Mouse (Mus musculus) liver, embryonic 14.5 days (tissue): ENCODE measurements at regions not wholly inside any gene's neighbourhood (a gene's known extent, or its start where the extent isn't known, plus 50 kb on each side); places are given as distances from the start of the nearest gene placed in this dataset.

ENCODE experiments used
- CTCF ChIP-seq: IDR thresholded peaks from 2 replicates; pipeline ENCODE4 v1.5.1; 2016; ENCODE audit warnings: antibody characterized with exemption, low read depth, control low read depth
- EP300 ChIP-seq: IDR thresholded peaks from 2 replicates; pipeline ENCODE4 v1.6.1; 2016; ENCODE audit warnings: antibody characterized with exemption, low read depth

GRCm38 (mm10) chr14:31942266-31942960 is 86.4 kb upstream of the Galnt15 start:
- TF ChIP-seq CTCF (peak; percentile 57), EP300 (no peak)
